Mouse (Mus musculus) neural tube, embryonic 14.5 days (tissue): ENCODE data around the gene Brap. TPM values are rescaled to one million over a fixed set of nuclear protein-coding genes. Genes with fewer than 3 reads are reported as not detected.

Experiments
- ATAC-seq: fragments of 200-750 bp; cut with Nextera tagmentation; 2 replicates; pipeline ENCODE4 v1.8.0; 2017; ENCODE audit warnings: low read depth, mild to moderate bottlenecking, moderate TSS enrichment, moderate library complexity
- H3K27ac ChIP-seq: fragments of 300-500 bp; sonication (generic); 2 replicates; pipeline ENCODE4 v1.5.1; 2014; ENCODE audit warnings: low read depth, mild to moderate bottlenecking, control low read depth, low read length, moderate library complexity, mixed read lengths
- H3K27me3 ChIP-seq: fragments of 300-500 bp; sonication (generic); 2 replicates; pipeline ENCODE4 v1.6.1; 2014; ENCODE audit warnings: low read length; ENCODE audit not compliant: control insufficient read depth, insufficient read depth
- H3K36me3 ChIP-seq: fragments of 300-500 bp; sonication (generic); 2 replicates; pipeline ENCODE4 v1.6.1; 2014; ENCODE audit warnings: low read length, mixed read lengths; ENCODE audit not compliant: control insufficient read depth, insufficient read depth
- H3K4me1 ChIP-seq: fragments of 300-500 bp; sonication (generic); 2 replicates; pipeline ENCODE4 v1.6.1; 2014; ENCODE audit warnings: low read length; ENCODE audit not compliant: control insufficient read depth, insufficient read depth
- H3K4me2 ChIP-seq: fragments of 300-500 bp; sonication (generic); 2 replicates; pipeline ENCODE4 v1.6.1; 2014; ENCODE audit warnings: mild to moderate bottlenecking, low read depth, low read length, control low read depth
- H3K4me3 ChIP-seq: fragments of 300-500 bp; sonication (generic); 2 replicates; pipeline ENCODE4 v1.5.1; 2014; ENCODE audit warnings: low read depth, low read length, control low read depth, mixed read lengths
- H3K9ac ChIP-seq: fragments of 300-500 bp; sonication (generic); replicated peaks from 2 replicates; pipeline ENCODE4 v1.6.1; 2014; ENCODE audit warnings: low read depth, mild to moderate bottlenecking, control low read depth, low read length, mixed read lengths
- H3K9me3 ChIP-seq: fragments of 300-500 bp; sonication (generic); 2 replicates; pipeline ENCODE4 v1.6.1; 2016; ENCODE audit warnings: low read length; ENCODE audit not compliant: control insufficient read depth
- WGBS: fragments of 180-500 bp; shearing (Covaris S2); extraction: QIAGEN DNeasy Blood & Tissue Kit; methylation state at CpG from one replicate; pipeline ENCODE4 v1.1.7; 2014; 5-methylcytosine and 5-hydroxymethylcytosine counted together
- polyA plus RNA-seq: library from polyadenylated mRNA; unstranded; fragments of >200 nt; fragmentation: Nextera tagmentation; extraction: Ambion mirVana; gene quantifications from 2 replicates; pipeline ENCODE4 v1.2.1, GENCODE M21; 2014

The Brap gene
- polyA plus RNA-seq, 1 experiment from 2014 or later, result 35.0 TPM

DNA sequence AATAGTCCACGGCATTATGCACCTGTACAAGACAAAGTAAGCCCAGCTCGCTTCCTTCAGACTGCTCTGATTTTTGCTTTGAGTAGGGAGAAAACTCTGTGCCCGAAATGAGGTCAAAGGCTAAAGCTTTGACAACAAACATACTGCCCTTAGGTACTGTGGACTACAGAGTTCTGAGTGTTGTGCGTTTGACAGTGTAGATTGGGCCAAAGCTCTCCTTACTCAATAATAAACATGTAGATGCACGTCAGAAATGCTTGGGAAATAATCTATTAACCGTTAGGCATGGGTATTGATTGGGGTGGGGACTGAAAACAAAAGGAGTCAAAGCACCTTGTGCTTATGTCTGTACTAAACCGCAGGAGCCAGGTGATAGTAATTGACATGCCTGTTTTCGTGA, 3.1 kb downstream of the Brap start:
- H3K27me3 ChIP-seq, result no peaks in the 10 kb centered on the region
- H3K27ac ChIP-seq, result no peak overlapping the region
- H3K9ac ChIP-seq, result no peak overlapping the region
- H3K4me1 ChIP-seq, result peaks cover 9% of the 10 kb centered on the region
- ATAC-seq, result no peak
- H3K9me3 ChIP-seq, result no peaks in the 10 kb centered on the region
- no peak overlapping the region for H3K4me3 ChIP-seq
- 94% methylated on average over 8 of the region's 8 CpGs for WGBS
- no peak overlapping the region for H3K4me2 ChIP-seq
- peaks cover 20% of the 10 kb centered on the region for H3K36me3 ChIP-seq

- no peaks in the 10 kb centered on the region for H3K27me3 ChIP-seq
- H3K9me3 ChIP-seq, result no peaks in the 10 kb centered on the region
- WGBS, result 91% methylated on average over 6 of the region's 6 CpGs
- H3K27ac ChIP-seq, result no peak overlapping the region
- H3K36me3 ChIP-seq, result peaks cover 20% of the 10 kb centered on the region
- peaks cover 9% of the 10 kb centered on the region for H3K4me1 ChIP-seq
- H3K4me3 ChIP-seq, result no peak overlapping the region
- ATAC-seq, result no peak
- no peak overlapping the region for H3K4me2 ChIP-seq
- no peak overlapping the region for H3K9ac ChIP-seq
Measured at GRCm38 (mm10) chr5:121664078-121664477, 3.7 kb downstream of the Brap start.

DNA sequence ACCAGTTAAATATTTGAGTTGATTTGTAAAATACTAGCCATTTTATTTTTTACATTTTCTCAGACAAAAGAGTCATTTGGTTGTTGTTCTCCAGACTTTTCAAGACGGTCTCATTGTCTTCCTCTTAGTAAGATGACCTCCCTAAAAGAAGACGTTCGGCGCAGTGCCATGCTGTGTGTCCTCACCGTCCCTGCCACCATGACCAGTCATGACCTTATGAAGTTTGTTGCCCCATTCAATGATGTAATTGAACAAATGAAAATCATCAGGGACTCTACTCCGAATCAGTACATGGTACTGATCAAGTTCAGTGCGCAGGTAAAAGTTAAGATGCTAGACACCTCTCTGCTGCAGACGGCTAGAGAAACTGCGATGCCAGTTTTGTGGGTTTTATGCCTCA, 4.6 kb downstream of the Brap start:
- 94% methylated on average over 9 of the region's 9 CpGs for WGBS
- no peaks in the 10 kb centered on the region for H3K27me3 ChIP-seq
- no peak overlapping the region for H3K9ac ChIP-seq
- H3K36me3 ChIP-seq, result peaks cover 20% of the 10 kb centered on the region
- H3K27ac ChIP-seq, result no peak overlapping the region
- no peak for ATAC-seq
- H3K4me2 ChIP-seq, result no peak overlapping the region
- no peak overlapping the region for H3K4me3 ChIP-seq
- peaks cover 9% of the 10 kb centered on the region for H3K4me1 ChIP-seq
- H3K9me3 ChIP-seq, result no peaks in the 10 kb centered on the region

DNA sequence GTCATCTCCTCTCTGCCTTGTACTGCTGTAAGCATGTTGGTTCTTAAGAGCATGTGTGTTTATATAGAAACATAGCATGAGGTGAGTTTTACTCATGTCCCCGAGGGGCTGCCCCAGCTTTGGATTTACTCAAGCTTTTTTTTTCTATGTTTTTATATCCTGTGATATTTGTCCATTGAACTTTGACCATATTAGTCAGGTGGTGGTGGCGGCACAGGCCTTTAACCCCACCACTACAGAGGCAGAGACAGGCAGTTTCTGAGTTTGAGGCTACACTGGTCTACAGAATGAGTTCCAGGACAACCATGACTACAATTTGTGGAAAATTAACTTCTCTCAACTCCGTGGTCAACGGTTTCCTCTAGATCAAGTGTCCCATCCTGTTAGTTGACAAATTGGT, 6.7 kb downstream of the Brap start:
- Histone ChIP-seq H3K4me1 (peaks cover under 1% of the 10 kb centered on the region; the same call in 1 of the 2 replicates), H3K4me2 (no peak overlapping the region), H3K36me3 (peaks cover 20% of the 10 kb centered on the region), H3K27ac (no peak overlapping the region), H3K4me3 (no peak overlapping the region), H3K9me3 (no peaks in the 10 kb centered on the region), H3K27me3 (no peaks in the 10 kb centered on the region), H3K9ac (no peak overlapping the region)
- 95% methylated on average over 4 of the region's 4 CpGs for whole genome bisulfite sequencing
- ATAC-seq, result no peak

DNA sequence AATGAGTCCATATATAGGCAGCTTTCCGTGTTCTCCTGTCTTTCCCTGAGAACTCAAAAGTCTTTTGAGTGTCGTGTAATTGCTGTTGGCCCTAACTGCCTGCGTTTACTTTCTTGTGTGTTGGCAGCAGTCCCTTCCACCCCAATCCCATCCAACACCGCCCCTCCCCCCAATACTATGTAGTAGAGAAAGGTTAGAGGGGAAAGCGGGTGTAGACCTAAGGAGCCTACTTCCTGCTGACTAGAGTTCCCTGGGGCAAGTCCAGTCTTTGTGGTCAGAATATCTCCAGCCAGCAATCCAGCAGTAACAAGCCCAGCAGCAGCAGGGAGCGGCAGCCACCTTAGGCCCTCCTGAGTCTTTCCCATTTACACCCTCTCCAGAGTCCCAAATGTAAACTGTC, 8.0 kb downstream of the Brap start:
- no peak overlapping the region for H3K27ac ChIP-seq
- H3K9me3 ChIP-seq, result no peaks in the 10 kb centered on the region
- no peaks in the 10 kb centered on the region for H3K4me1 ChIP-seq
- 83% methylated on average over 6 of the region's 6 CpGs for WGBS
- H3K9ac ChIP-seq, result no peak overlapping the region
- H3K4me3 ChIP-seq, result no peak overlapping the region
- H3K4me2 ChIP-seq, result no peak overlapping the region
- no peaks in the 10 kb centered on the region for H3K27me3 ChIP-seq
- H3K36me3 ChIP-seq, result peaks cover 16% of the 10 kb centered on the region
- ATAC-seq, result no peak

DNA sequence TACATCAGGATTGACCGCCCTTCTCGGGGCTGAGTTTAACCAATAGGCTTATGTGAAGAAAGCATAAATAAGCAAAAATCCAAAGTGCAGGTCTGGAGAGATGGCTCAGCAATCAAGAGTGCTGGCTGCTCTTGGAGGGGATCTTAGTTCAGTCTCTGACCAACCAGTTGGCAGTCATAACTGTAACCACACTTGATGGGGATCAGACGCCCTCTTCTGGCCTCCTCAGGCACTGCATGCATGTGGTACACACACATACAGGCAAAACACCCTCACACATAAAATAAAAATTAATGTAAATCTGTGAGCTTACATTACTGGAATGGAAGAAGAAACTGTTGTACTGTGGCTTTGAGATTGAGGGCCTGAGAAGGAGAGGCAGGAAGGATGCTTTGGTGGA, 10.0 kb downstream of the Brap start:
- WGBS, result 82% methylated on average over 3 of the region's 3 CpGs
- Histone ChIP-seq H3K27ac (no peak overlapping the region), H3K4me2 (no peak overlapping the region), H3K4me1 (no peaks in the 10 kb centered on the region), H3K27me3 (no peaks in the 10 kb centered on the region), H3K4me3 (no peak overlapping the region), H3K9ac (no peak overlapping the region), H3K9me3 (no peaks in the 10 kb centered on the region), H3K36me3 (peaks cover 24% of the 10 kb centered on the region)
- no peak for ATAC-seq

- 94% methylated on average over 2 of the region's 2 CpGs for WGBS
- H3K27me3 ChIP-seq, result no peaks in the 10 kb centered on the region
- H3K36me3 ChIP-seq, result peaks cover 74% of the 10 kb centered on the region
- no peak for ATAC-seq
- H3K4me1 ChIP-seq, result no peaks in the 10 kb centered on the region
- no peak overlapping the region for H3K4me2 ChIP-seq
- no peaks in the 10 kb centered on the region for H3K9me3 ChIP-seq
- H3K9ac ChIP-seq, result no peak overlapping the region
- no peak overlapping the region for H3K4me3 ChIP-seq
- no peak overlapping the region for H3K27ac ChIP-seq
Measured at GRCm38 (mm10) chr5:121682250-121682649, 21.9 kb downstream of the Brap start.

GRCm38 (mm10) chr5:121685495-121685894, 25.1 kb downstream of the Brap start:
- H3K27ac ChIP-seq, result no peak overlapping the region
- H3K4me1 ChIP-seq, result no peaks in the 10 kb centered on the region
- H3K27me3 ChIP-seq, result no peaks in the 10 kb centered on the region
- no peaks in the 10 kb centered on the region for H3K9me3 ChIP-seq
- no peak overlapping the region for H3K9ac ChIP-seq
- peaks cover 52% of the 10 kb centered on the region for H3K36me3 ChIP-seq
- H3K4me2 ChIP-seq, result no peak overlapping the region
- ATAC-seq, result no peak
- no peak overlapping the region for H3K4me3 ChIP-seq
- 83% methylated on average over 6 of the region's 6 CpGs for WGBS

DNA sequence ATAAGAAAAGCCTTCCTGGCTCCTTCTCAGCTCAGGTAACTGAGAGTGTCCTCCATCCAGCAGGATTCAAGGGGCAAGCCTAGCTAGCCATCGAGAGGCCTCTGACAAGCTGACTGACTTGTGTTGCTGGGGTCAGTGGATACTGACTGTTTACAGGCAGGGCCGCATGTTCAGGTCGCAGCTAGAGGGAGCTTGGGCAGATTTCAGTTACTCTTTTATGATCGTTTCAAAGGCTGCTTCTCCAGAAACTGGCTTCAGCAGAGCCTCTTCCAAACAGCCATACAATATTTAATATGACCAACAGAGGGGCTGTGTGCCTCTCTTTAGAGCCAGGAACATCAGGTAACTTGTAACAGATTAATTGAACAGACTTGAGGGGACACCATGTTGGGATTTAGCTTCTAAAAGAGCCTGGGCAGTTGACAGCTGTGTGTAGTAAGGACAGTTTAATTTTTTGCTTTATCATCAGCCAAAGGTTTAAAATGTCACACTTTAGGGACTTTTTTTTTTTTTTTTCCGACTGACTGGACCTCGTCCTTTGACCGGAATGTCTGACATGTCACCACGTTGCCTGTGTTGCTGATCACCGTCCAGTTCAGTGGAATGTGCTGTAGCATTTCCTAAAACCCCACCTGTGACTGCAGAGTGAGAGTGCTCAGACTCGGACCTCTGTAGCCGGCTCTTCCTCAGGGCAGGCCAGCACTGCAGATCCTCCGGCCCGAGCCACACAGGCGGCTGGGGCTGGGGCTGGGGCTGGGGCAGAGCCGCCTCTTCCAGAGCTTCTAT, 25.9 kb downstream of the Brap start:
- no peaks in the 10 kb centered on the region for H3K27me3 ChIP-seq
- H3K4me1 ChIP-seq, result no peaks in the 10 kb centered on the region
- no peak overlapping the region for H3K27ac ChIP-seq
- H3K4me3 ChIP-seq, result no peak overlapping the region
- H3K36me3 ChIP-seq, result peaks cover 44% of the 10 kb centered on the region
- no peaks in the 10 kb centered on the region for H3K9me3 ChIP-seq
- WGBS, result 81% methylated on average over 15 of the region's 15 CpGs
- no peak overlapping the region for H3K9ac ChIP-seq
- H3K4me2 ChIP-seq, result no peak overlapping the region
- ATAC-seq, result no peak
